Mouse (Mus musculus): ENCODE data around the gene Taldo1.

DNA sequence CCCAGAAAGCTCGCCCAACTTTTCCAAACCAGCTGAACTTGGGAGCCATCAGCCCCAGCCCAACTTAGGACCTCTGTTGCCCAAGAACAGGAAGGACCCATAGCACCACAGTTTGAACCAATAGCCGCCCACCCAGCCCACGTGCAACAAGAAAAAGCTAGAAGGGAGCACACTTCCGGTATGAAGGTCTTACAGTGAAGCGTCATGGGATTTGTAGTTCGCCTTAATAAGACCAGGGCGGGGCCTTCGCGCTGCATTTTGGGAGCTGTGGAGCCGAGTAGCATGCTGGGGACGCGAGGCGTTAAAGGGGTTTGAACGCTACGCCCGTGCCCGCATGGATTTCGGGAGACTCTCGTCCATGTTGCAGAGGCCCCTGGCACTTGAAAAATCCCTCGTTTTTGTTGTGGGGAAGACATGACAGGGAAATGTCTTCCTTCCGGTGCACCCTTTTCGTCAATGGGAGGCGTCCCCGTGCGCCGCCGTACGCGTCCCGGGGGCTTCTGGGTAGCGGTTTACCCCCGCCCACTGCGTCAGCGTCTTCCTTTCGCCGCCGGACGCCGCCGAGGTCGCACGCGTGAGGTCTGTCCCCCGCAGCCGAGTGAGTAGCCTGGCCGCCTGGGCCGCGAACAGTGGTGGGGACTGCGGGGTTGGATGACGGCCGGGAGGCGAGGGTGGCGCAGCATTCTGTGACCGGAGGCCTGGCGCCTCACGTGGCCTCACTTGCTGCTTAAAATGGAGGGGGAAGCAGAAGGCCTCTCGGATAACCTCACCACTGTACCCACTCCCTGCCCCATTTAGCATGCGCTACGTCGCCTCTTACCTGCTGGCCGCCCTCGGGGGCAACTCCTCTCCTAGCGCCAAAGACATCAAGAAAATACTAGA lies 55.4 kb downstream of the Taldo1 start, which contains the start of gene Rplp2:
- TF ChIP-seq CTCF (IDR thresholded peaks at IDR 0.05; ENCODE audit: low read depth), result peak; percentile 33
- no peak for TF ChIP-seq EP300 (IDR thresholded peaks at IDR 0.05; ENCODE audit: low read depth)
